14 mouse cellular contexts compared by ENCODE assay signal in genomic region chr2:112761196-112761913, GRCm38 (mm10).
DNase-seq lines count a peak whose midpoint lies in the region; ATAC-seq and TF ChIP-seq lines count a peak whose summit lies in the region.
"Had no signal": no experiment of that assay in that cellular context is flagged by ENCODE, and none has a peak within 500 bp of the region (broad histone marks: within the 10 kb centered on the region; RNA-seq: fewer than 3 reads in every experiment).

No protein-coding gene starts in this region.

- no peak overlapping the region for H3K4me3 ChIP-seq in midbrain, embryonic 16.5 days (ENCODE audit: low read depth, low read length)
- no peak overlapping the region for H3K4me3 ChIP-seq in midbrain, embryonic 10.5 days
- no peak overlapping the region for H3K4me3 ChIP-seq in forebrain, postnatal 0 days (ENCODE audit: low read depth, low read length)
- H3K4me3 ChIP-seq: heart, adult 2 months; neural tube, embryonic 12.5 days; stomach, embryonic 15.5 days had no signal

- H3K27me3 ChIP-seq in midbrain, embryonic 16.5 days (ENCODE audit: control insufficient read depth, insufficient read depth, low read depth, low read length), result no peaks in the 10 kb centered on the region
- H3K27me3 ChIP-seq in midbrain, embryonic 10.5 days (ENCODE audit: low read depth, poor library complexity, severe bottlenecking), result no peaks in the 10 kb centered on the region
- H3K27me3 ChIP-seq in forebrain, postnatal 0 days (ENCODE audit: insufficient read depth, low read length), result no peaks in the 10 kb centered on the region
- H3K27me3 ChIP-seq: neural tube, embryonic 12.5 days; stomach, embryonic 15.5 days had no signal

- no peak overlapping the region for H3K4me2 ChIP-seq in midbrain, embryonic 16.5 days (ENCODE audit: low read length)
- no peak overlapping the region for H3K4me2 ChIP-seq in forebrain, postnatal 0 days (ENCODE audit: low read depth)
- H3K4me2 ChIP-seq: neural tube, embryonic 12.5 days; stomach, embryonic 15.5 days had no signal

- WGBS in midbrain, embryonic 16.5 days, result 63% methylated on average over 6 of the region's 6 CpGs
- 83% methylated on average over 6 of the region's 6 CpGs for WGBS in midbrain, embryonic 10.5 days
- 35% methylated on average over 6 of the region's 6 CpGs for WGBS in forebrain, postnatal 0 days

- no peaks in the 10 kb centered on the region for H3K9me3 ChIP-seq in midbrain, embryonic 16.5 days (replicated peaks; ENCODE audit: control insufficient read depth, low read length, poor library complexity, severe bottlenecking)
- H3K9me3 ChIP-seq in midbrain, embryonic 10.5 days (replicated peaks), result no peaks in the 10 kb centered on the region
- no peaks in the 10 kb centered on the region for H3K9me3 ChIP-seq in forebrain, postnatal 0 days (ENCODE audit: low read length)
- H3K9me3 ChIP-seq: neural tube, embryonic 12.5 days; stomach, embryonic 15.5 days had no signal

- intact Hi-C loops in heart, postnatal 25 days (cut with DNase I), result loop anchor here (5.0 kb wide), 1 partner anchor 119 kb away; no protein-coding TSS in a partner anchor

- H3K9ac ChIP-seq in midbrain, embryonic 16.5 days (ENCODE audit: low read depth, low read length), result no peak overlapping the region
- no peak overlapping the region for H3K9ac ChIP-seq in forebrain, postnatal 0 days
- H3K9ac ChIP-seq: neural tube, embryonic 12.5 days; stomach, embryonic 15.5 days had no signal

- 0 out of 2 replicates have a peak, but pooled peaks cover 2% of the 10 kb centered on the region for H3K36me3 ChIP-seq in midbrain, embryonic 16.5 days (ENCODE audit: control insufficient read depth, insufficient read depth, low read length)
- no peaks in the 10 kb centered on the region for H3K36me3 ChIP-seq in midbrain, embryonic 10.5 days
- no peaks in the 10 kb centered on the region for H3K36me3 ChIP-seq in forebrain, postnatal 0 days (ENCODE audit: insufficient read depth)
- H3K36me3 ChIP-seq: neural tube, embryonic 12.5 days; stomach, embryonic 15.5 days had no signal

- peak; percentile 87 for DNase-seq in heart, adult 11 months
- no peak for DNase-seq in heart, postnatal 25 days (ENCODE audit: low spot score)
- DNase-seq in midbrain, embryonic 10.5 days (ENCODE audit: low spot score), result no peak
- peak; percentile 47 for DNase-seq in forebrain, postnatal 0 days
- DNase-seq in layer of hippocampus, adult 18-20 months (ENCODE audit: low spot score in 2 of 2), result no peak
- no peak for DNase-seq in thymus, postnatal 4 days
- DNase-seq: cerebellum, adult 9-10 months; embryo, embryonic 11 days; lung, postnatal 36 days had no signal

- H3K4me1 ChIP-seq in midbrain, embryonic 16.5 days (ENCODE audit: control insufficient read depth, insufficient read depth, low read length), result 0 out of 2 replicates have a peak, but pooled peaks cover 3% of the 10 kb centered on the region
- H3K4me1 ChIP-seq in midbrain, embryonic 10.5 days, result peaks cover 7% of the 10 kb centered on the region
- H3K4me1 ChIP-seq in forebrain, postnatal 0 days (ENCODE audit: insufficient read depth), result no peaks in the 10 kb centered on the region
- H3K4me1 ChIP-seq: neural tube, embryonic 12.5 days; stomach, embryonic 15.5 days had no signal

- peak; percentile 42; the same call in 1 of the 2 replicates for ATAC-seq in midbrain, embryonic 16.5 days
- peak; percentile 72 for ATAC-seq in forebrain, postnatal 0 days
- ATAC-seq: inflammation-experienced regulatory T-cells, adult 6 months had no signal

- no peak overlapping the region for H3K27ac ChIP-seq in midbrain, embryonic 16.5 days (ENCODE audit: low read length)
- no peak overlapping the region for H3K27ac ChIP-seq in midbrain, embryonic 10.5 days (replicated peaks)
- no peak overlapping the region for H3K27ac ChIP-seq in forebrain, postnatal 0 days (ENCODE audit: low read depth, low read length)
- H3K27ac ChIP-seq: heart, adult 2 months; neural tube, embryonic 12.5 days; stomach, embryonic 15.5 days had no signal

- TF ChIP-seq CTCF in forebrain, postnatal 0 days (IDR thresholded peaks at IDR 0.05; ENCODE audit: low read depth), result no peak

Comparison
In these comparisons a context has a peak if more than half of its experiments do, and no peak if none do; other contexts are left out.
1. DNase-seq: peak in heart, adult 11 months (single experiment) and forebrain, postnatal 0 days (single experiment); none in heart, postnatal 25 days (single experiment), midbrain, embryonic 10.5 days (single experiment), layer of hippocampus, adult 18-20 months (0 of 2) and thymus, postnatal 4 days (single experiment).